Mouse (Mus musculus) hindbrain, embryonic 13.5 days (tissue): ENCODE measurements around the gene Pip4k2a. TPM values are rescaled to one million over a fixed set of nuclear protein-coding genes. Genes with fewer than 3 reads are reported as not detected.

Experiments
- ATAC-seq: fragments of 200-750 bp; cut with Nextera tagmentation; 2 replicates; pipeline ENCODE4 v1.8.0; 2017; ENCODE audit warnings: moderate TSS enrichment; ENCODE audit not compliant: low FRiP score
- H3K27ac ChIP-seq: fragments of 300-500 bp; sonication (generic); 2 replicates; pipeline ENCODE4 v1.5.1; 2015; ENCODE audit warnings: inconsistent platforms, mild to moderate bottlenecking, moderate library complexity
- H3K27me3 ChIP-seq: fragments of 300-500 bp; sonication (generic); 2 replicates; pipeline ENCODE4 v1.6.1; 2015; ENCODE audit warnings: mild to moderate bottlenecking, inconsistent platforms
- H3K36me3 ChIP-seq: fragments of 300-500 bp; sonication (generic); 2 replicates; pipeline ENCODE4 v1.6.1; 2015; ENCODE audit warnings: mild to moderate bottlenecking, inconsistent platforms
- H3K4me1 ChIP-seq: fragments of 300-500 bp; sonication (generic); replicated peaks from 2 replicates; pipeline ENCODE4 v1.6.1; 2015; ENCODE audit warnings: inconsistent platforms
- H3K4me2 ChIP-seq: fragments of 300-500 bp; sonication (generic); 2 replicates; pipeline ENCODE4 v1.6.1; 2015; ENCODE audit warnings: inconsistent platforms, mild to moderate bottlenecking, moderate library complexity
- H3K4me3 ChIP-seq: fragments of 300-500 bp; sonication (generic); 2 replicates; pipeline ENCODE4 v1.5.1; 2015; ENCODE audit warnings: mild to moderate bottlenecking, inconsistent platforms
- H3K9ac ChIP-seq: fragments of 300-500 bp; sonication (generic); 2 replicates; pipeline ENCODE4 v1.6.1; 2015; ENCODE audit warnings: mild to moderate bottlenecking, inconsistent platforms
- H3K9me3 ChIP-seq: fragments of 300-500 bp; sonication (generic); 2 replicates; pipeline ENCODE4 v1.6.1; 2016; ENCODE audit warnings: inconsistent platforms
- WGBS: fragments of 180-500 bp; shearing (Covaris S2); methylation state at CpG from one replicate; pipeline ENCODE4 v1.1.7; 2015; 5-methylcytosine and 5-hydroxymethylcytosine counted together
- polyA plus RNA-seq: library from polyadenylated mRNA; unstranded; fragments of >200 nt; fragmentation: Nextera tagmentation; extraction: Ambion mirVana; gene quantifications from 2 replicates; pipeline ENCODE4 v1.2.1, GENCODE M21; 2015

Gene Pip4k2a
- polyA plus RNA-seq, 1 experiment from 2014 or later = 11.1 TPM

GRCm38 (mm10) chr2:18861607-18862158, 136.2 kb downstream of the Pip4k2a start:
- no peaks in the 10 kb centered on the region for H3K36me3 ChIP-seq
- no peak overlapping the region for H3K4me2 ChIP-seq
- H3K27ac ChIP-seq = no peak overlapping the region
- H3K4me3 ChIP-seq = no peak overlapping the region
- peaks cover 12% of the 10 kb centered on the region for H3K4me1 ChIP-seq
- H3K27me3 ChIP-seq = peaks cover 8% of the 10 kb centered on the region; the same call in 1 of the 2 replicates
- WGBS = 84% methylated on average over 5 of the region's 5 CpGs
- no peak overlapping the region for H3K9ac ChIP-seq
- ATAC-seq = no peak
- no peaks in the 10 kb centered on the region for H3K9me3 ChIP-seq

- 20% methylated on average over 9 of the region's 9 CpGs for WGBS
- no peak; the same call in 1 of the 2 replicates for ATAC-seq
- no peak overlapping the region for H3K27ac ChIP-seq
- H3K4me2 ChIP-seq = 0 out of 2 replicates have a peak overlapping the region, but pooled peaks have one; percentile 17
- peak overlapping the region; percentile 35; the same call in 1 of the 2 replicates for H3K9ac ChIP-seq
- H3K4me3 ChIP-seq = no peak overlapping the region
- H3K36me3 ChIP-seq = no peaks in the 10 kb centered on the region
- peaks cover 16% of the 10 kb centered on the region for H3K4me1 ChIP-seq
- H3K9me3 ChIP-seq = no peaks in the 10 kb centered on the region
- peaks cover 8% of the 10 kb centered on the region; the same call in 1 of the 2 replicates for H3K27me3 ChIP-seq
Measured at GRCm38 (mm10) chr2:18860686-18861085, 137.2 kb downstream of the Pip4k2a start.

DNA sequence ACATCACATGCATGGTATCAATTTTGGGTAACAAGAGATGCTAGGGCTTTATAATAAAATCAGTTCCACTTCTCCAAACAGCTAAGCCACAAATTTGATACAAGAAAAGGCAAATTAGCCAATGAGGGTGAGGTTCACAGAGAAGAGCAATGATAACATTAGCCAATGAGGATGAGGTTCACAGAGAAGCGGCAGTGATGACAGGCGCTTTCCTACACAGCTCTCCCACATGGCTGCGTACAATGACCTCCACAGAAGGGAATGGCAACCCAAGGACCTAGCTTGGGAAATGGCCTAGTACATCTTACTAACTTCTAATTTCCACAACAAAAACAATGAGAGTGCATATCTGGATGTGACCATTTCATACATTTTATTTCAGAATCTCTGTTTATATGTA, 140.0 kb downstream of the Pip4k2a start:
- Histone ChIP-seq H3K9me3 (no peaks in the 10 kb centered on the region), H3K36me3 (no peaks in the 10 kb centered on the region), H3K9ac (no peak overlapping the region), H3K27me3 (peaks cover 8% of the 10 kb centered on the region), H3K4me3 (no peak overlapping the region), H3K4me1 (peaks cover 16% of the 10 kb centered on the region), H3K4me2 (no peak overlapping the region), H3K27ac (no peak overlapping the region)
- 86% methylated on average over 3 of the region's 3 CpGs for WGBS
- no peak for ATAC-seq

DNA sequence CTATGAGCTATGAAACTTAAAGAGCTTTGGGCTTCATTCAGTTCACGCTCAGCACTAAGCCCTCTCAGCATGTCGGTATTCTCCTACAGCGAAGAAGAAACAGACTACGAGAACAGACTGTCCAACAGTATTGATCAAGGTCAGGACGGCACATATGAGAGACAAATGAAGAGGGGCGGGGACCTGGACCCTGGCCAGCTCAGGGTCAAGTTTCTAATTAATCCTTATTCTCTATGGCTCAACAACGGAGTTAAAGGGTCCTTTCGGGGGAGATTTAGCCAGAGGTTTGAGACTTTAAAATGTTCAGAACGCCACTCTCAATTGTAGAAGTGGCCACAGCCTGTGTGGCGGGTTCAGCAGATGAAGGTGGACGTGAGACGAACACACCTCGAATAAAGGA, 141.5 kb downstream of the Pip4k2a start:
- Histone ChIP-seq H3K27ac (no peak overlapping the region), H3K4me3 (no peak overlapping the region), H3K4me1 (peaks cover 16% of the 10 kb centered on the region), H3K36me3 (no peaks in the 10 kb centered on the region), H3K9ac (no peak overlapping the region), H3K27me3 (peaks cover 8% of the 10 kb centered on the region), H3K4me2 (no peak overlapping the region), H3K9me3 (no peaks in the 10 kb centered on the region)
- ATAC-seq = no peak
- WGBS = 33% methylated on average over 13 of the region's 13 CpGs

DNA sequence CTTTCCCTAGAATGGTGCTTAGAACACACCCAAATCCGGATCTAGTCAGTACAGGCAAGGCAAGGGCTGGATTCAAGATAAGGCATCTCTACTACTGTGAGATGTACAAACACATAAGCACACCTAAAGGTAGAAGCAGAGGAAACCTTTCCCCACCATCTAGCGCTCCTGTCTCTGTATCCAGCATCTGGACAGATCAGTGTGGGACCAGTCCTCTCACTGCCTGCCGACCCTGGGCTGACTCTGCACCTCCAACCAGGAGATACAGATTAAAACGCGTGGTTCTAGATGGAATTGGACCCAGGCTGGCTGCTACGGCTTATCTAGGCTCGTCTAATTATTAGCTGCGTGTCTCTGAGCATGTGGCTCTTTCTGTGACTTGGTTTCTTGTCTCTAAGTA, 142.7 kb downstream of the Pip4k2a start:
- peaks cover 9% of the 10 kb centered on the region for H3K4me1 ChIP-seq
- H3K9ac ChIP-seq = no peak overlapping the region
- no peaks in the 10 kb centered on the region for H3K36me3 ChIP-seq
- no peaks in the 10 kb centered on the region for H3K9me3 ChIP-seq
- no peak overlapping the region for H3K27ac ChIP-seq
- H3K4me2 ChIP-seq = no peak overlapping the region
- no peak overlapping the region for H3K4me3 ChIP-seq
- WGBS = 85% methylated on average over 8 of the region's 8 CpGs
- no peak for ATAC-seq
- peaks cover 8% of the 10 kb centered on the region for H3K27me3 ChIP-seq

GRCm38 (mm10) chr2:18853345-18853744, 144.6 kb downstream of the Pip4k2a start:
- Histone ChIP-seq H3K9ac (no peak overlapping the region), H3K36me3 (no peaks in the 10 kb centered on the region), H3K27ac (no peak overlapping the region), H3K27me3 (peaks cover 2% of the 10 kb centered on the region; the same call in 1 of the 2 replicates), H3K4me2 (no peak overlapping the region), H3K4me1 (0 out of 2 replicates have a peak, but pooled peaks cover 6% of the 10 kb centered on the region), H3K9me3 (no peaks in the 10 kb centered on the region), H3K4me3 (no peak overlapping the region)
- WGBS = 88% methylated on average over 5 of the region's 5 CpGs
- ATAC-seq = no peak

GRCm38 (mm10) chr2:18850657-18851056, 147.3 kb downstream of the Pip4k2a start:
- no peak overlapping the region for H3K27ac ChIP-seq
- no peaks in the 10 kb centered on the region for H3K9me3 ChIP-seq
- WGBS = 41% methylated on average over 8 of the region's 8 CpGs
- H3K27me3 ChIP-seq = peaks cover 2% of the 10 kb centered on the region; the same call in 1 of the 2 replicates
- no peak overlapping the region for H3K4me2 ChIP-seq
- H3K4me3 ChIP-seq = no peak overlapping the region
- peaks cover 3% of the 10 kb centered on the region; the same call in 1 of the 2 replicates for H3K36me3 ChIP-seq
- peak; percentile 47; the same call in 1 of the 2 replicates for ATAC-seq
- H3K9ac ChIP-seq = no peak overlapping the region
- 0 out of 2 replicates have a peak, but pooled peaks cover 2% of the 10 kb centered on the region for H3K4me1 ChIP-seq

GRCm38 (mm10) chr2:18848074-18848629, 149.8 kb downstream of the Pip4k2a start:
- Histone ChIP-seq H3K4me1 (0 out of 2 replicates have a peak, but pooled peaks cover 2% of the 10 kb centered on the region), H3K27ac (no peak overlapping the region), H3K36me3 (peaks cover 16% of the 10 kb centered on the region; the same call in 1 of the 2 replicates), H3K9ac (no peak overlapping the region), H3K27me3 (no peaks in the 10 kb centered on the region), H3K9me3 (no peaks in the 10 kb centered on the region), H3K4me3 (no peak overlapping the region), H3K4me2 (no peak overlapping the region)
- 64% methylated on average over 5 of the region's 5 CpGs for WGBS
- ATAC-seq = no peak

- no peak for ATAC-seq
- H3K4me3 ChIP-seq = no peak overlapping the region
- H3K27me3 ChIP-seq = no peaks in the 10 kb centered on the region
- 92% methylated on average over 6 of the region's 6 CpGs for WGBS
- H3K4me2 ChIP-seq = no peak overlapping the region
- peaks cover 26% of the 10 kb centered on the region for H3K36me3 ChIP-seq
- no peak overlapping the region for H3K27ac ChIP-seq
- H3K9me3 ChIP-seq = no peaks in the 10 kb centered on the region
- H3K9ac ChIP-seq = no peak overlapping the region
- no peaks in the 10 kb centered on the region for H3K4me1 ChIP-seq
Measured at GRCm38 (mm10) chr2:18842527-18842926, 155.4 kb downstream of the Pip4k2a start.

- ATAC-seq = no peak
- H3K4me3 ChIP-seq = no peak overlapping the region
- WGBS = 88% methylated on average over 8 of the region's 8 CpGs
Measured at GRCm38 (mm10) chr2:18841051-18841450, 156.9 kb downstream of the Pip4k2a start.

DNA sequence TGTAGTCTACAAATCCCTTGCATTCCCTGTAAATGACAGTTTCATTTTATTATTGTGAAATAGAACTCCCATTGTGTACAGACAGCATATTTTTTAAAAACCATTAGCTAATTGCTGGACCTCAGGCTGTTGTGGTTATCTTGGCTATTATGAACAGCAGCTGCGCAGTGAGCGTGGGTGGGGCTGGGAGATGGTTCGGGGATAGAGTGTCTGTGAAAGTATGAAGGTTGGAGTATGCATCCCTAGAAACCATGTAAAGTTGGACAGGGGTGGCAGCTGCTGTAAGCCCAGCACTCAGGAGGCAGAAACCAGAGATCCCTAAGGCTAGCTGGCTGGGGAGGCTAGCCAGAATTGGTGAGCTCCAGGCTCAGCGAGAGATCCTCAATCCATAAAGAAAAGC, 158.4 kb downstream of the Pip4k2a start:
- no peak overlapping the region for H3K4me2 ChIP-seq
- H3K9ac ChIP-seq = no peak overlapping the region
- WGBS = 86% methylated on average over 4 of the region's 4 CpGs
- H3K36me3 ChIP-seq = peaks cover 18% of the 10 kb centered on the region
- no peak overlapping the region for H3K4me3 ChIP-seq
- ATAC-seq = no peak
- no peaks in the 10 kb centered on the region for H3K27me3 ChIP-seq
- H3K27ac ChIP-seq = no peak overlapping the region
- no peaks in the 10 kb centered on the region for H3K9me3 ChIP-seq
- H3K4me1 ChIP-seq = no peaks in the 10 kb centered on the region

More at GRCm38 (mm10) chr2:18841051-18841450, 156.9 kb downstream of the Pip4k2a start:
- Histone ChIP-seq H3K9me3 (no peaks in the 10 kb centered on the region), H3K4me1 (no peaks in the 10 kb centered on the region), H3K9ac (no peak overlapping the region), H3K27me3 (no peaks in the 10 kb centered on the region), H3K27ac (no peak overlapping the region), H3K4me2 (no peak overlapping the region), H3K36me3 (peaks cover 26% of the 10 kb centered on the region)

DNA sequence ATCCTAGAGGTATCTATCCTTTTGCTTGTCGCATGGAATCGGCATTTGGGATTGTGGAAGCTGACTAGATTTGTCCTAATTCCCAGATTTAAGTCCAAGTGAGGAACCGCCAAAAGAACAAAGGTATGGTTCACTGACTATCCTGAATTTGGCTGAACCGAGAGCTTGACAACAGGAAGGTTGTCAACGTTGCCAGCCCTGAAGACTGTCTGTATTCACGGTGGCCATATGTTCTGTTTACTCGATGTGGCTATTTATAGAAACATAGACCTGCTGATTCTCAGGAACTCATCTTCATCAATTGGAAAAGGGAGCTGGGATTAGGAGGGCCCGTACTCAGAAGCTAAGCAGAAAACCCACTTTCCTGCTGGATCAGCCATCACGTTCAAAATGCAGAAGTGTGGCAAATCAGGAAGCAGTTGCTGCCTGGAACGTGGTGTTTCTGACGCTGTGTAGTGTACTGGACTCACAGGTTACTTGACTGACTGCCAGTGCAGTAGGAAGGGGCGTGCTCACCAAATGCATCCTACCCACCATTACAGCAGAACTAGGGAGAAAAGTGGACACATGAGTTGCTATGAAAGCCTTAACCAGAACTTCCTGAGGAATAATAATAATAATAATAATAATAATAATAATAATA, 162.5 kb downstream of the Pip4k2a start:
- Histone ChIP-seq H3K36me3 (peaks cover 2% of the 10 kb centered on the region; the same call in 1 of the 2 replicates), H3K27me3 (no peaks in the 10 kb centered on the region), H3K9ac (no peak overlapping the region), H3K27ac (no peak overlapping the region), H3K4me2 (no peak overlapping the region), H3K4me1 (no peaks in the 10 kb centered on the region), H3K4me3 (no peak overlapping the region), H3K9me3 (no peaks in the 10 kb centered on the region)
- 97% methylated on average over 12 of the region's 12 CpGs for WGBS
- no peak for ATAC-seq
